Mouse (Mus musculus) hindbrain, embryonic 10.5 days (tissue): ENCODE data around the gene Zfp941. TPM values are rescaled to one million over a fixed set of nuclear protein-coding genes. Genes with fewer than 3 reads are reported as not detected.
A peak's percentile ranks its signal among the peaks of the same experiment; 100 is the strongest.

ENCODE experiments used
- DNase-seq: peaks from one replicate; pipeline ENCODE4 v3.0.0-alpha.2; 2017; ENCODE audit warnings: low spot score
- H3K27ac ChIP-seq: fragments of 300-500 bp; sonication (generic); 2 replicates; pipeline ENCODE4 v1.5.1; 2016; ENCODE audit warnings: mild to moderate bottlenecking, moderate library complexity
- H3K27me3 ChIP-seq: fragments of 300-500 bp; sonication (generic); 2 replicates; pipeline ENCODE4 v1.6.1; 2016; ENCODE audit warnings: mild to moderate bottlenecking; ENCODE audit not compliant: poor library complexity, insufficient read depth, severe bottlenecking
- H3K36me3 ChIP-seq: fragments of 300-500 bp; sonication (generic); 2 replicates; pipeline ENCODE4 v1.6.1; 2016; ENCODE audit warnings: mild to moderate bottlenecking, moderate library complexity
- H3K4me1 ChIP-seq: fragments of 300-500 bp; sonication (generic); replicated peaks from 2 replicates; pipeline ENCODE4 v1.6.1; 2016; ENCODE audit warnings: mild to moderate bottlenecking
- H3K4me3 ChIP-seq: fragments of 300-500 bp; sonication (generic); 2 replicates; pipeline ENCODE4 v1.5.1; 2016; ENCODE audit warnings: mild to moderate bottlenecking, moderate library complexity
- H3K9me3 ChIP-seq: fragments of 300-500 bp; sonication (generic); 2 replicates; pipeline ENCODE4 v1.6.1; 2016; ENCODE audit warnings: mild to moderate bottlenecking, moderate library complexity
- whole genome bisulfite sequencing: fragments of 180-500 bp; shearing (Covaris S2); methylation state at CpG from one replicate; pipeline ENCODE4 v1.1.7; 2016; 5-methylcytosine and 5-hydroxymethylcytosine counted together
- polyA plus RNA-seq: library from polyadenylated mRNA; unstranded; fragments of >200 nt; fragmentation: Nextera tagmentation; extraction: Ambion mirVana; gene quantifications from 2 replicates; pipeline ENCODE4 v1.2.1, GENCODE M21; 2016

The Zfp941 gene
- polyA plus RNA-seq, 1 experiment from 2014 or later = 5.1 TPM

DNA sequence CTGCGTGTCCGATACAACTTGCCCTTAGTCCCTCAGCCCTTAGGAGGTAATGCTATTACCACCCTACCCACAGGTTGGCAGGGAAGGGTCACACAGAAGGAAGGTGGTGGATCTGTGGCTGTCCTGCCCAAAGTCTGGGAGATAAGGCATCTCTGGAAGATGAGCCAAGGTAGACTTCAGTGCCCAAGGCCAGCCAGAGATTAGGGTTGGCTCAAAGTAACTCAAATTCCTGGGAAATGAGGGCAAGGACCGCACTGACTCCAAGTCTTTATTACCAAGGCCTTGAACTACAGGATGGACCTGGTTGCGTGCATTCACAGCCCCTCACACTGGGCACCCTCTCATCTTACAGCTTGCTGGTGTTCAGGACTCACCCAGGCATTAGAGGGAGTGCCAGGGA lies 29.9 kb upstream of the Zfp941 start:
- Histone ChIP-seq H3K4me1 (peaks cover 9% of the 10 kb centered on the region), H3K9me3 (no peaks in the 10 kb centered on the region), H3K36me3 (peaks cover 36% of the 10 kb centered on the region), H3K27me3 (no peaks in the 10 kb centered on the region), H3K4me3 (no peak overlapping the region), H3K27ac (no peak overlapping the region)
- WGBS = 94% methylated on average over 4 of the region's 4 CpGs
- no peak for DNase-seq

DNA sequence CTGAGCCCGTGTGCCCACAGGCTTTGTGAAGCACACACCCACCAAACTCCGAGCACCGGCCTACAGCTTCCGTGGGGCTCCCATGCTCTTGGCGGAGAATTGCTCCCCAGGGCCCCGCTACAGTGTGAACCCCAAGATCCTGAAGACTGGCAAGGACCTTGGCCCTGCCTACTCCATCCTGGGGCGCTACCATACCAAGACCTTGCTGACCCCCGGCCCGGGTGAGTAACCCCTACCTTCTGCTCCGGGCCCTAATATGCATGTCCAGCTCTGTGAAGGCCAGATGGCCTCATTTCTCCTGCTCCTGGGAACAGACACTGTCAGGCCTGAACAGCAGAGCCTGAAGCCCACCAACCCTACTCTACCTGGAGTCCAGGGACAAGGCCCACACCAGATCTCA lies 26.6 kb upstream of the Zfp941 start:
- Histone ChIP-seq H3K27me3 (0 out of 2 replicates have a peak, but pooled peaks cover 8% of the 10 kb centered on the region), H3K27ac (no peak overlapping the region), H3K36me3 (peaks cover 24% of the 10 kb centered on the region), H3K4me1 (peaks cover 3% of the 10 kb centered on the region; the same call in 1 of the 2 replicates), H3K4me3 (no peak overlapping the region), H3K9me3 (no peaks in the 10 kb centered on the region)
- 92% methylated on average over 10 of the region's 10 CpGs for WGBS
- no peak for DNase-seq

DNA sequence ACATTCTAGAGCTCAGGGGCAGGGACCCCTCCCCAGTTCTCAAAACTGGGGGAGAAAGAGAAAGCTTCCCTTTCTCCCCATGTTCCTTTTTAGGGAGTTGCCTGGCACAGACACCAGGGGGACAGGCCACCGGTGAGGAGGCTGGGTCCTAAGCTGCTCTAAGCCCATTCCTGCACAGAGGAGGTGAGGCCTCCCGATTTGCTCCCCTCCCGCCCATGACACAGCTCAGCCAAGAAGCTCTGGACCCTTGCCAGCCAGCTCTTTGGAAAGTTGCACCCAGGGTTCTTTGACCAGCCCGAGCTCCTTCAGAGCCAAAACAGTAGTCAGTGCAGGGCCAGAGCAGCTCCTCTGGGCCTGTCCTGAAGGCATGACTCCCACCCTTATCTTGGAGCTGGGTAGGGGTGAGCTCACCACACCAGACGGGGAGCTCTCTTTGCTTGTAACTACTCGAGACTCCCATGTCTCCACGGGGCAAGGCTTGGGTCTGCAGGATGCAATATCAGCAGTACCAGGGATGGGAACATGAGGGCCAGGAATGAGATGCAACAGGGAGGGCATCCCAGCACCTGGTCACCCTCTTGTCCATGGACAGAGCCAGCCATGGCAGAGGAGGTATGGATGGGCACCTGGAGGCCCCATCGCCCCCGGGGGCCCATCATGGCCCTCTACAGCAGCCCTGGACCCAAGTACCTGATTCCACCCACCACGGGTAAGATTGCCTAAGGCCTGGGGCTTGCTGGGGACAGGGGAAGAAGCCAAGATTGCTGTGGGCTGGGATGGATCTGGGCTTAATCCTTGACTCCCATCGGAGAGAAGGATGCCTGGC lies 26.0 kb upstream of the Zfp941 start, which contains the start of gene Odf3:
Gene Odf3 (plus strand): TSS at position 51 of the 826 bp plus-strand sequence.
- Histone ChIP-seq H3K27me3 (peaks cover 13% of the 10 kb centered on the region; the same call in 1 of the 2 replicates), H3K27ac (no peak within 1 kb of the TSS), H3K36me3 (peaks cover 18% of the 10 kb centered on the region), H3K9me3 (no peaks in the 10 kb centered on the region), H3K4me3 (no peak within 1 kb of the TSS), H3K4me1 (peaks cover 3% of the 10 kb centered on the region; the same call in 1 of the 2 replicates)
- 79% methylated on average over 11 of the region's 11 CpGs for WGBS
- DNase-seq = no peak

DNA sequence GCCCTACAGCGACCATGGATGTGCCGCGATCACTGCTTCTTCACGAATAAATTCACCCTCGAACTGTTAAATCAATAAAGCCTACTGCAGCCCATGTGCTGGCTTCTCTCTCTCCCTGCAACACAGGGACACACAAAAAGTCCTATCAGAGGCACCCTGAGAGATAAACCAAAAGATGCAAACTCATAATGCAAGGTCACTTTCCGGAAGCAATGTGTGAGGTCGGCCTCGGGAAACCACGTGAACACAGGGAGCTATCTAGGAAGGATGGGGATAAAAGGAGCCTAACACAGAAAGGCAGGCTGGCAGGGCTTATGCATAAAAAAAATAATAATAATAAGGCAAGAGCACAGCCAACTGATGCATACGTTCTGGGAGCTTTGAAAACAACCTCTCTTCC lies 24.7 kb upstream of the Zfp941 start:
- DNase-seq = no peak
- WGBS = 91% methylated on average over 10 of the region's 10 CpGs

DNA sequence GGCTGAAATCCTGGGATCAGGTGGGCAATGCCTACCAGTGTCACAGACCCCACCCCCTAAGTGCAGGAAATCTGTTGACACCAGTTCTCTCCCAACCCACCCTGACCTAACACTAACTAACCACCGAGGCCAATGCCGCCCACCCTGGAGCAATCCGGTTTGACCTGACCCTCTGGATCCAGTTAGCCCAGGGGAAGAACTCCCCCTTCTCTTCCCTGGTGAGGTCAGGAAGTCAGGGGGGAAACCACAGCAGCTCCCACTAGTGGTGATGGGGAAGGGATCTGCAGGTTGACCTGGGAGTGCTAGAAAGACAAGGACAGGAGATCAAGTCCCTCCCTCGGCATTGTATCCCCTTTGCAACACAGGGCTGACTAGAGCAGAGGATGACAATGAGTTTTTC lies 23.7 kb upstream of the Zfp941 start:
- Histone ChIP-seq H3K9me3 (no peaks in the 10 kb centered on the region), H3K27me3 (peaks cover 36% of the 10 kb centered on the region), H3K4me1 (peaks cover 3% of the 10 kb centered on the region; the same call in 1 of the 2 replicates), H3K27ac (no peak overlapping the region), H3K36me3 (no peaks in the 10 kb centered on the region), H3K4me3 (no peak overlapping the region)
- 68% methylated on average over 4 of the region's 4 CpGs for WGBS
- DNase-seq = no peak

More for the DNA sequence above, 24.7 kb upstream of the Zfp941 start:
- Histone ChIP-seq H3K27me3 (peaks cover 26% of the 10 kb centered on the region), H3K9me3 (no peaks in the 10 kb centered on the region), H3K36me3 (peaks cover 5% of the 10 kb centered on the region), H3K27ac (no peak overlapping the region), H3K4me1 (peaks cover 3% of the 10 kb centered on the region; the same call in 1 of the 2 replicates), H3K4me3 (no peak overlapping the region)

DNA sequence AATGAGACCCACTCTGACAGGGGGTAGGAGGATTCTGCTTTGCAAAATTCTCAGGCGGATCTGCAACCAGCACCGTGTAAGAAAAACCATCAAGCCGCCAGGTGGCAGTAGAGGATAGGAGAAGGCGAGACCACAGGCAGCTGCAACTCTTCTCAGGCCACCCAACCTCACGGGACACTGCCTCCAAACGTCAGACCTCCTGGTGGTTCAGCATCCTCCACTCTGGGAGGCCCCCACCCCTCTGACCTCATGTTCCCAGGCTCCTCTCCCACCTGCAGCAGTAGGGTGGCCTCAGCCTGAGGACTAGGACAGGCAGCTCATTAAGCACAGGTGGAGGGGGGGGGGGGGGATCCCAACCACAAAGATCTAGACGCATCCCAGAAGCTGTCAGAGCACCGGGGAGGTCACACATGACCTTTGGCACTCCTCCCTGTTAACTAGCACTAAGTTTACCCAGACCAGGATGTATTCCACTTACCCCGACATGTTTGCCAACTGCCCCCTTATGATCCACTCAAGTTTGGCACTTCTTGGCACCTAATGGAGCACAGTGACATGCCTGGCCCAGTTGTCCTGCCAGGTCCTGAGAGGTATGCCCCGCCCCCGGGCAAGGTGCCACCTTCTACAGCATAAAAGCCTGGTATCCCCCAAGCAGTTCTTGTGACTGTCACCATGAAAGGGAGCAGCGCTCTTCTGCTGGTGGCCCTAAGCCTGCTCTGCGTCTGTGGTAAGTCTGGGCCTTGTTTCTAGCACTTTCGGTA lies 23.1 kb upstream of the Zfp941 start, which contains the start of gene Scgb1c1:
Gene Scgb1c1 (plus strand): TSS at position 643 of the 761 bp plus-strand sequence.
- peak; percentile 88 for DNase-seq
- peaks cover 3% of the 10 kb centered on the region; the same call in 1 of the 2 replicates for H3K4me1 ChIP-seq
- WGBS = 32% methylated on average over 14 of the region's 14 CpGs
- no peak within 1 kb of the TSS for H3K27ac ChIP-seq
- no peaks in the 10 kb centered on the region for H3K36me3 ChIP-seq
- no peaks in the 10 kb centered on the region for H3K9me3 ChIP-seq
- H3K4me3 ChIP-seq = no peak within 1 kb of the TSS
- peaks cover 42% of the 10 kb centered on the region for H3K27me3 ChIP-seq

DNA sequence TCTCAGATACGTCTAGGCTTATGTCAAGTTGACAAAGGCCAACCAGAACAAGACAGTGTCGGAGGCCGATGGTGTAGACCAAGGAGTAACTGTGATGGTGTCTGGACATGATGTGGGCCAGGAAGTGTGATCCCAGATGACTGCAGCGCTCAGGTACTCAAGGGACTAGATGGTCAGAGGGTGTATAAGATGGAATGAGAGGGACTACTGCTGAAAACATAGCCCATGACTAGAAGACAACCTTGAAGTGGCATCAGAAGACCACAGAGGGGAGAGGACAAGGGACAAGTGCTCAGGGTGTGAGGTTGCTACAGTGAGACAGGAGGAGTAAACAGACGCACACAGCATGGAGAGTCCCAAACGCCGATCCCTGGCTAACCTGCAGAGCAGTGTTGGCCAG lies 21.8 kb upstream of the Zfp941 start:
- DNase-seq = no peak
- 79% methylated on average over 7 of the region's 7 CpGs for WGBS
- Histone ChIP-seq H3K36me3 (no peaks in the 10 kb centered on the region), H3K27me3 (peaks cover 50% of the 10 kb centered on the region), H3K9me3 (no peaks in the 10 kb centered on the region), H3K27ac (no peak overlapping the region), H3K4me3 (no peak overlapping the region), H3K4me1 (peaks cover 3% of the 10 kb centered on the region; the same call in 1 of the 2 replicates)

DNA sequence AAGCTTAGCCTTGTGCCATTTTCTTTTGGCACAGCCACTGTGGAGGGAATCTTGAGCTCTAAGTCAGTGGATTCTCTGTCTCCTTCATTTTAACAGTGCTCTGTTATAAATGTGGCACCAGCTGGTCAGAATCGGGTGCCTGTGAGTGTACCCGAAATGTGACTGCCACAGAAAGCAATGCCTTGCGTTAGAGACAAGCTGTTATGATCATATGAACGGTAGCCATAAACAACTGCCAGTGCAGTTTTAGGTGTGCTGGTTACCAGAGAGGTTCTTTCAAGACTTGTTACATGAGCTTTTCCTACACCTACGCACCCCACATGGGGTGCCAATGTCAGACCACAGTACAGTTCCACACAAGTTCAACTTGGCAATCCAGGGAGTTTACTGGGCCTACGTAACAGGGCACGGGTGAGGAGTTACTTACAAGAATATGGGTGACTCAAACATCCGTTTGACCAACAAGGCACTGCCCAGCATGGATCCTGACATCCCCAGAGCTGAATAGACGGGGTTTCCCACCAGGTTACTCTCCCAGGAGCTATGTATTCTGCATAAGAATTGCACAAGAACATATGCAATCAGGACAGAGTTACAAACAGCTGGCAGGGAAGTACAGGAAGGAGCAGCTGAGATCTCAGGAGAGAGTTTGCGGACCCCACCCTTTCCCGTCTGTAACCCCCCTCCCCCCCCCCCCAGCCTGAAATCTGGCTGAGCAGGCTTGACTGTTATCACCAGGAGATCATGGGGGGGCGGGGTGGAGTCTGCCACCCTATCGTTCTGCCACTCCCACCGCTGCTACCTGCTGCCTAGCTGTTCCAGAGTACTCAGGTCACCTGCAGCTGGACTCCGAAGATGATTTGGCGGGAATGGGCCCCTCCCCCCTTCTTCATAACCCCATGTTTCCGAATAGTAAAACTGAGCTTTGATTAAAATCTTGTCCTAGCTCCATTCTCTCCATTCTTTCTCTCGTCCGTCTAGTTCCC lies 19.1 kb upstream of the Zfp941 start:
- H3K27me3 ChIP-seq = peaks cover 50% of the 10 kb centered on the region
- DNase-seq = no peak
- H3K27ac ChIP-seq = no peak overlapping the region
- WGBS = 38% methylated on average over 19 of the region's 19 CpGs
- H3K9me3 ChIP-seq = no peaks in the 10 kb centered on the region
- H3K4me1 ChIP-seq = peaks cover 3% of the 10 kb centered on the region; the same call in 1 of the 2 replicates
- H3K4me3 ChIP-seq = no peak overlapping the region
- no peaks in the 10 kb centered on the region for H3K36me3 ChIP-seq

DNA sequence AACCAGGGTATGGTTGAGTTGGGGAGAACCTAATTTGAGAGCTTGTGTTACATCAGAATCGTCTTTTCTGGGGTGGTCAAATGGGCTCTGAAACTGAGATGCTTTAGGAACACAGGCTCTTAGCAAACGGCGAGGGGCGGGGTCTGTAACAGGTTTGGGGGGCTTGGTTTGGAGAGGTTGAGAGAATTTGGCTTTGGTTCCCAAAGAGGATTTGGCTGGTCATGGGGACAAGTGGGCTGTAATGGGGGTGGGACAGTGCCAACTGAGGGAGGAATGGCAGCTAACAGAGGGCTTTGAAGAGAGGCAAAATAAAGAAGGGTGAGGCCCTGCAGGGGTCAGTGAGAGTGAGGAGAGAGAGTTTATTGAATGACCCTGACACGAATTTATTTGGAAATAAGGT lies 17.6 kb upstream of the Zfp941 start:
- no peak overlapping the region for H3K4me3 ChIP-seq
- 70% methylated on average over 5 of the region's 5 CpGs for WGBS
- peaks cover 4% of the 10 kb centered on the region; the same call in 1 of the 2 replicates for H3K4me1 ChIP-seq
- no peaks in the 10 kb centered on the region for H3K9me3 ChIP-seq
- H3K27ac ChIP-seq = no peak overlapping the region
- peaks cover 57% of the 10 kb centered on the region for H3K27me3 ChIP-seq
- H3K36me3 ChIP-seq = no peaks in the 10 kb centered on the region
- DNase-seq = no peak

DNA sequence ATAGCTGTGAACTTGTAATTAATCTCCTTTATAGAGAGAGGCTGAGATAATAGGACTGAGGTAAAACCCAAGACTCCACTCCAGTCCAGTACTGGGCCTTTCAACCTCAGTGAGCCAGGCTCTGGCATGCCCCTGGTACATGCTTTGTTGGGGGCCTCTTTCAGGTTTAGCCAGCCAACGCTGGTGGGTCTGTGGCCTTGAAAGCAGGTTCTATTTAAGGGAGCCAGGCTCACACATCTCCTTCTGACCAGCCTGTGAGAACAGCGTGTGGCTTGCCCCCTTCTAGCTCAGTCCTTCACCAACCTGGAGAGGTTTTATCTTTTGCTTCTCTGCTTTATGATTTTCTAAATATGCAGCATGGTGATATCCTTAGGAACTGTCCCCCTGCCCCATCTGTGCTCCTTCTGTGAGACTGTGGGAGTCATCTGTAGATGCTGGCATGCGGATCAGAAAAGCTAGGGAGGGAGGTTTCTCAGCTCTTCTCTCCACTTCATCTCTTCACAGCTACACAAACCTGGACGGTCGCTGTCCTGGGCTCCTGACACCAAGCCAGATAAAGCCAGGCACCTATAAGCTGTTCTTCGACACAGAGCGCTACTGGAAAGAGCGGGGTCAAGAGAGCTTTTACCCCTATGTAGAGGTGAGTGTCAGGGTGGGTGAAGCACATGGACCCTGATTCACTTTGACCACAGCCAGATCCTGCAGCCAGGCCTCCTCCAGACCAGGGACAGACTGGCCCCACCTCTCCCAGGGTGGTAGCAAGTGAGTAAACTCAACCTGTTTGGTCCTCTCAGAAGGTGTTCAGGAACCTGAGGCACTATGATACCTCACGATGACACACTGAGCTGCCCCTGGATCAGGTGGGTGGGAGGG lies 14.5 kb upstream of the Zfp941 start:
- peaks cover 4% of the 10 kb centered on the region; the same call in 1 of the 2 replicates for H3K4me1 ChIP-seq
- no peak overlapping the region for H3K27ac ChIP-seq
- no peak overlapping the region for H3K4me3 ChIP-seq
- 88% methylated on average over 9 of the region's 9 CpGs for WGBS
- no peak for DNase-seq
- no peaks in the 10 kb centered on the region for H3K36me3 ChIP-seq
- no peaks in the 10 kb centered on the region for H3K9me3 ChIP-seq
- peaks cover 29% of the 10 kb centered on the region for H3K27me3 ChIP-seq

DNA sequence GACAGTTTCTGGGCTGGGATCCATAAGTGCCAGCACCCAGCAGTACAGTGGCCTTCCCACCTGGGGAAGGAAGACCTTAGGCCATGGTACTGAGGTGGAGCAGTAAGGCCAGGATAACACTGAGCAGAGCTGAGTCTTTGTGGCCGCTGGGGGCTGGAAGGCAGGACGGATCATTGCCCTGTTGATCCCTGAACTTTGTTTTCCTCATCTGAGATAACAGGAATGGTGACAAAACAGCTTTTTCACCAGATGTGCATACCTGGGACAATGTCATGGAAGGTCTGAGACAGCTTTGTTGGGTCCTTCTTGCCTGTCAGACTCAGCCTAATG lies 13.7 kb upstream of the Zfp941 start:
- no peaks in the 10 kb centered on the region for H3K9me3 ChIP-seq
- WGBS = 76% methylated on average over 2 of the region's 2 CpGs
- DNase-seq = no peak
- H3K27me3 ChIP-seq = peaks cover 21% of the 10 kb centered on the region
- H3K4me3 ChIP-seq = no peak overlapping the region
- H3K27ac ChIP-seq = 0 out of 2 replicates have a peak overlapping the region, but pooled peaks have one; percentile 36
- no peaks in the 10 kb centered on the region for H3K36me3 ChIP-seq
- 0 out of 2 replicates have a peak, but pooled peaks cover 4% of the 10 kb centered on the region for H3K4me1 ChIP-seq
